Mouse (Mus musculus) thymus, adult 2 months (tissue): ENCODE results near the gene Tnfsf8. TPM values are rescaled to one million over a fixed set of nuclear protein-coding genes. Genes with fewer than 3 reads are reported as not detected.

Experiments used
- DNase-seq: peaks from one replicate; pipeline ENCODE4 v3.0.0; 2021
- H3K27ac ChIP-seq: fragments of 200-500 bp; 2 replicates; pipeline ENCODE4 v1.5.1; 2012; ENCODE audit warnings: low read length, control low read depth; ENCODE audit not compliant: control insufficient read depth, insufficient read depth
- H3K27me3 ChIP-seq: fragments of 200-500 bp; 2 replicates; pipeline ENCODE4 v1.6.1; 2012; ENCODE audit warnings: mild to moderate bottlenecking, low read length, moderate library complexity, mixed read lengths; ENCODE audit not compliant: control insufficient read depth, insufficient read depth
- H3K36me3 ChIP-seq: fragments of 200-500 bp; 2 replicates; pipeline ENCODE4 v1.6.1; 2012; ENCODE audit warnings: mild to moderate bottlenecking, low read length, moderate library complexity; ENCODE audit not compliant: control insufficient read depth, insufficient read depth
- H3K4me1 ChIP-seq: fragments of 200-500 bp; replicated peaks from 2 replicates; pipeline ENCODE4 v1.6.1; 2012; ENCODE audit warnings: low read length; ENCODE audit not compliant: control insufficient read depth, insufficient read depth
- H3K4me3 ChIP-seq: fragments of 200-500 bp; 2 replicates; pipeline ENCODE4 v1.5.1; 2012; ENCODE audit warnings: mild to moderate bottlenecking, low read length, control low read depth, moderate library complexity; ENCODE audit not compliant: control insufficient read depth, insufficient read depth
- CTCF ChIP-seq: fragments of 200-500 bp; IDR thresholded peaks from 2 replicates; pipeline ENCODE4 v1.5.1; 2012; ENCODE audit warnings: mild to moderate bottlenecking, control low read depth, low read length, moderate library complexity, borderline replicate concordance; ENCODE audit not compliant: control insufficient read depth, poor library complexity, insufficient read depth; ENCODE audit errors: extremely low read depth
- POLR2A ChIP-seq: fragments of 200-500 bp; IDR thresholded peaks from 2 replicates; pipeline ENCODE4 v1.6.1; 2012; ENCODE audit warnings: mild to moderate bottlenecking, low read length, control low read depth, moderate library complexity; ENCODE audit not compliant: control insufficient read depth, poor library complexity, insufficient read depth; ENCODE audit errors: extremely low read depth
- WGBS: fragments of 180-500 bp; shearing (Covaris S2); methylation state at CpG from one replicate; pipeline ENCODE4 v1.1.7; 2018; 5-methylcytosine and 5-hydroxymethylcytosine counted together
- polyA plus RNA-seq: library from polyadenylated mRNA; depleted of rRNA; stranded (reverse); fragments of >200 nt; gene quantifications from 2 replicates; pipeline ENCODE4 v1.2.3, GENCODE M21; 2012

The Tnfsf8 gene
- polyA plus RNA-seq, 1 experiment, result 1.3 TPM

DNA sequence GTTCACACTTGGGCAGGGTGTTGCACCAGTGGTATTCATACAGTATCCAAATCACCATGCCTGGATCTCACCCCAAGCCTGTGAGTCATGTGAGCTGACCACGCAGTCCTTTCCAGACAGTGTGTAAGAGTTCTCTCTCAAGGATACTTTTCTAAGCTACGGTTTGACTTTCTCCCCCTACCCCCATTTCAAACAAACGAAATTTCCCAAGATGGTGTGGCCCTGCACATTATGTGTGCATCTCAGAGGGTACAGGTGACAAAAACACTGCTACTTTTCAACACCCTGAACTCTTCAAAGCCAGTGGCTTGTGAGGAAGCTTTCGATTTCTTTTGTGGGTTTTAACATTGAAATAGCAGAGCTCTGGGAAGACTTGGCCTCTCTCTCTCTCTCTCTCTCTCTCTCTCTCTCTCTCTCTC, 1.4 kb downstream of the Tnfsf8 start:
- TF ChIP-seq CTCF (no peak), POLR2A (no peak)
- H3K36me3 ChIP-seq, result no peaks in the 10 kb centered on the region
- H3K27me3 ChIP-seq, result no peaks in the 10 kb centered on the region
- no peak overlapping the region for H3K27ac ChIP-seq
- H3K4me3 ChIP-seq, result no peak overlapping the region
- peaks cover 29% of the 10 kb centered on the region for H3K4me1 ChIP-seq
- WGBS, result 16% methylated on average over 4 of the region's 4 CpGs
- peak; percentile 23 for DNase-seq

GRCm38 (mm10) chr4:63858646-63859224, 2.4 kb downstream of the Tnfsf8 start:
- no peak for DNase-seq
- 95% methylated on average over 7 of the region's 7 CpGs for WGBS
- TF ChIP-seq CTCF (no peak), POLR2A (no peak)
- H3K27me3 ChIP-seq, result no peaks in the 10 kb centered on the region
- peaks cover 29% of the 10 kb centered on the region for H3K4me1 ChIP-seq
- H3K36me3 ChIP-seq, result no peaks in the 10 kb centered on the region
- H3K4me3 ChIP-seq, result no peak overlapping the region
- H3K27ac ChIP-seq, result peak overlapping the region; percentile 20; the same call in 1 of the 2 replicates

DNA sequence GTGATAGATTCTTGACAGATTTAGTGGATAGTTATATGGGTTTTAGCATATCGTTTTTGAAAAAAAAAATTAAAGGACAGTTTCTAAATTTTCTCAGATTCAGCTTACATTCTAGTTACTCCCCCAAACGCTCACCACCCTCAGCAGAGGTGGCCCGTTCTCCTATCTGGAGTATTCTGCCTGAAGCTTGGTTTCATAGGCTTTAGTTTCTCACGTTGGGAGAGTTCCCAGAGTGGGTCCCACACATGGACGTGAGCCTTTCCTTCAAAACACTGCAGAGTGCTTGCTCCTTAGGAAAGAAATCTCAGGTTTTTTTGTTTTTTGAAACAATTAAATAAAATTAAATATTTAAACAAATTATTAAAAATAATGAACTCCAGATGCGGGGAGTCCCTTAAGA, 4.4 kb downstream of the Tnfsf8 start:
- Histone ChIP-seq H3K4me1 (peaks cover 23% of the 10 kb centered on the region), H3K36me3 (no peaks in the 10 kb centered on the region), H3K27ac (no peak overlapping the region), H3K4me3 (no peak overlapping the region), H3K27me3 (no peaks in the 10 kb centered on the region)
- DNase-seq, result no peak
- no peak for TF ChIP-seq POLR2A
- no peak for TF ChIP-seq CTCF
- WGBS, result 94% methylated on average over 6 of the region's 6 CpGs

GRCm38 (mm10) chr4:63853782-63854386, 7.3 kb downstream of the Tnfsf8 start:
- Histone ChIP-seq H3K4me1 (no peaks in the 10 kb centered on the region; the same call in none of the 2 replicates), H3K36me3 (no peaks in the 10 kb centered on the region), H3K4me3 (no peak overlapping the region), H3K27me3 (no peaks in the 10 kb centered on the region), H3K27ac (no peak overlapping the region)
- DNase-seq, result no peak
- TF ChIP-seq POLR2A, result no peak
- WGBS, result 96% methylated on average over 1 of the region's 1 CpGs

DNA sequence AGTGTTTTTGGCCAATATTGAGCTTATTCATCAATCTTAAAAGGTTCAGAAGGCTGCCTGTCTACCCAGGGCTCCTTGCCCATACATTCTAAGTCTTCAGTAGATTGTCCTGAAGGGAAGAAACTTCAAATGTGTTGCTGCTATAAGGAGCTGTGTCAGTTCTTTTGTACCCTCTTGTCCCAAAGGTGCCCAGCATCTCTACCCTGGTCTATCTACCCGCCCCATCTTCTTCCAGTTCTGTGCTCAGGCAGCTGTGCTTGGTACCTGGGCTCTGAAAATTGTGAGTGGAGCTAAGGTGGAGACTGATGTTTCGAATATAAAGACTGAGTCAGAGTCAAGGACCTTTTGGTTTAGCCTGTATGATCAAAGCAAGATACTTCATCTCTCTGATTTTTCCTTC, 11.1 kb downstream of the Tnfsf8 start:
- Histone ChIP-seq H3K4me3 (no peak overlapping the region), H3K4me1 (peaks cover 7% of the 10 kb centered on the region), H3K27me3 (no peaks in the 10 kb centered on the region), H3K36me3 (no peaks in the 10 kb centered on the region), H3K27ac (no peak overlapping the region)
- no peak for DNase-seq
- no peak for TF ChIP-seq POLR2A
- no peak for TF ChIP-seq CTCF
- WGBS, result 95% methylated on average over 2 of the region's 2 CpGs

- WGBS, result 26% methylated on average over 3 of the region's 3 CpGs
- DNase-seq, result no peak
- Histone ChIP-seq H3K4me1 (peaks cover 7% of the 10 kb centered on the region), H3K36me3 (no peaks in the 10 kb centered on the region), H3K27me3 (no peaks in the 10 kb centered on the region), H3K27ac (no peak overlapping the region), H3K4me3 (no peak overlapping the region)
- no peak for TF ChIP-seq POLR2A
- no peak for TF ChIP-seq CTCF
Measured at GRCm38 (mm10) chr4:63846881-63847597, 14.1 kb downstream of the Tnfsf8 start.

DNA sequence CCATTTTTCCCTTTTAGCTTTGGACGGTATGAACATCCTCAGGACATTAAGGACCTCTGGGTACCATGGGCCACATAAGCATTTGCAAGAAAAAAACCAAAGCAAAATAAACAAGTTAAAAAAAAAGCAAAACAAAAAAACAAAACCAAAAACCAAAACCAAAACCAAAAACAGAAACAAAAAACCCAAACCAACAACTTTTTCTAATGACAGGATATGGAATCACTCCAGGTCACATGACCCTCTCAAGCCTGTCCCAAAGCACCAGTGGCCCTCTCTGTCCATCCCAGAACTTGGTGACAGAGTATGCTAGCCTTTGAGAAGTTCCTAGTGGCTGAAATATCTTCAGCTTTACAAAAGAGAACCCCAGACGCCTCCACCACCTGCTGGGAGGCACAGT, 15.4 kb downstream of the Tnfsf8 start:
- Histone ChIP-seq H3K27me3 (no peaks in the 10 kb centered on the region), H3K36me3 (no peaks in the 10 kb centered on the region), H3K4me3 (no peak overlapping the region), H3K4me1 (peaks cover 7% of the 10 kb centered on the region), H3K27ac (no peak overlapping the region)
- no peak for TF ChIP-seq CTCF
- no peak for TF ChIP-seq POLR2A
- 86% methylated on average over 2 of the region's 2 CpGs for WGBS
- no peak for DNase-seq
